Mouse (Mus musculus) thymus, adult 18-20 months (tissue): ENCODE measurements around the gene Itgbl1.
"Not testable (repeated sequence)": the region's sequence is repeated elsewhere in the genome, so short reads cannot be mapped to it uniquely, and the experiment has no call there.

ENCODE experiments used
- DNase-seq, 2 experiments: peaks; one replicate each; pipeline ENCODE4 v3.0.0; 2022; ENCODE audit warnings: mixed read lengths in 2 of 2

Itgbl1 gene

GRCm38 (mm10) chr14:123659921-123660385 lies at the start of gene Itgbl1:
Gene Itgbl1 (plus strand): TSS chr14:123659971.
- DNase-seq: no peak

DNA sequence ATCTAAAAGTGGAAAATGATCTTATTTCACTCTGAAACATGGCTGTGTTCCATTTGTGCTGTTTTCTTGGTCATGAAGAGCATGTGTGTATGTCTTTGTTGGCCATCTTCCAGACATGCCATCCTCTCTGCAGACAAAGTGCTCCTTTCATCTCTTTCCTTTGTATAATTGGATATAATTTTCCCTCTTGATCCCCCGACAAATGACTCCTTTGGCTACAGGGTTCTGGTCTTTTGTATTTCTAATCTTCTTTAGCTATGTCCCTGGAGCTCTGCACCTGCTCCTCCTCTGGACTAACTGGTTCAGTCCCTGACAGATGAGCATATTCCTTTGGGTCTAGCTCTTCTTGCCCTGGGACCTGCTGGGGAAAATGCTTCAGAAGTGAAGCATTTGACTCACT lies 36.8 kb upstream of the Itgbl1 start:
- DNase-seq: no peak

GRCm38 (mm10) chr14:123626501-123627179 lies 33.1 kb upstream of the Itgbl1 start, which contains the start of gene Nalcn:
Gene Nalcn (minus strand): TSS chr14:123627144.
- no peak for DNase-seq

DNA sequence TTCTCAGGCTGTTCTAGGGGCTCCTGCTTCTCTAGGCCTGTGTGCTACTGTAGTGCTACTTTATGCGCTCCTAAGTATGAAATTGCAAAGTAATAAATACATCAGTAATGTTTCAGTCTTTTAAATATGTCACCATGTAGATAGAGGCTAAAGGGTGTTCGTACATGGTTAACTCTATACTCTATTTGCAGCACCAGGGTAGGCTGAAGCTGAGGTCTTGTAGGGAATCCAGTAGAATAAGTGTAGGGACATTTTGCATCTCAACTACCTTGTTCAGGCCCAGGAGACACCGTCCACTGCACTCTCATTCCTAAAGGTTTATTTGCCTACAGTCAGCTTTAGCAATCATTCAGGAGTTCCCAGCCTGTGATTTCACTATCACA lies 32.6 kb upstream of the Itgbl1 start:
- DNase-seq: no peak

GRCm38 (mm10) chr14:123661091-123661491 lies 1.3 kb downstream of the Itgbl1 start:
- no peak for DNase-seq

DNA sequence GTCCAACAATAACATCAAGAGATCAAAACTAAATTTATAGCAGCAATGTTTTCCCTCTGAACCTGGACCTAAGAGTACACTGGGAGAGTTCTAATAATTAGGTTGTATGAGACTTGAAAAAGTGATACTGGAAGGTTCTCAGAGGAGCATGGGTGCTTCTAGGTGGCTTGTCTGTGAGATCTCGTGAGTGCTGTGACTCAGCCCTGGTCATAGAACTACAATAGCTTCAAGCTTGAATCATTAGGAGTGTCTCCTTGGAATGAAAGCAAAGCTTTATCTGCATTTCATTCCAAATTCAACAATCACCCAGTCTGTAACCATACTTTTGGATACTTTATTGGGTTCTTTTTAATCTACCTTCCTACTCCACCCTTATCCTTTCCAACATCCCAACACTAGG lies 2.6 kb downstream of the Itgbl1 start:
- no peak for DNase-seq

- DNase-seq: no peak
Measured at GRCm38 (mm10) chr14:123663206-123663605, 3.4 kb downstream of the Itgbl1 start.

DNA sequence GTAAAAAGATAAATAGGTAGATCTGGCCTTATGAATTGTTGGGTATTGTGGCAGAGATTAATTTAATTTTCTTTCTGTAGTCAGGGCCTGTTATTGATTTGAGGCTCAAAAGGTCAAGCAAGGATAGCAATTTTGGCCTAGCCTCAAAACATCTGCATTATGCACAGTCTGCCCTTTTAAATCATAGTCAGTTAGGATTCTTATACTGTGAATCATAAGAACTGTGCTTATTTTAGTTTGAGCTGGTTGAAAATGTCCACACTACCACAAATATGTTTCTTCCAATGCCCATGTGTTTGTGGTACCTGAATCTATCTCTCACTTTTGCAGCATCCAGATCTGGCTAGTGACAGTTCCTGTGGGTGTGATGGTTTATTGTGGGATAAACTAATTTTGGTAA lies 4.7 kb downstream of the Itgbl1 start:
- DNase-seq: no peak

- DNase-seq: not testable (repeated sequence)
Measured at GRCm38 (mm10) chr14:123671076-123671475, 11.3 kb downstream of the Itgbl1 start.

- DNase-seq: no peak
Measured at GRCm38 (mm10) chr14:123678091-123678490, 18.3 kb downstream of the Itgbl1 start.

GRCm38 (mm10) chr14:123714751-123715150 lies 55.0 kb downstream of the Itgbl1 start:
- no peak for DNase-seq

DNA sequence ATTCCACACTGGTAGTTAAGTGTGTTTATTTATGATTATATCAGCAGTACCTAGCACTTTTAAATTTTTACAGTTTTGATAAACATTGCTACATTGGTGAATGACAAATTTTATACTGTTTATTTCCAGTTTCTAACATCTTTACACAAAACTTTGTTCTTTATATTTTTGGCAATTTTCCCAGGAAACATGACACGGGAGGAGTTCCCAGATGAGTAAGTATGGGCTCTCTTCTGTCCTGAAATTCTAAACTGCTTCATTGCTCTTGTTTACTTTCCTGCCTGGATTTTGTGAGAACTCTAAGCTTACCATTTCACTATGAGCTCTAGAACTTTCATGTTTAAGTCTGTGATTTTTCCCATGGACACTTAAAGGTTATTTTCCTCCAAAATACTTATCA lies 82.3 kb downstream of the Itgbl1 start:
- no peak for DNase-seq

GRCm38 (mm10) chr14:123751017-123751416 lies 91.2 kb downstream of the Itgbl1 start:
- no peak for DNase-seq

DNA sequence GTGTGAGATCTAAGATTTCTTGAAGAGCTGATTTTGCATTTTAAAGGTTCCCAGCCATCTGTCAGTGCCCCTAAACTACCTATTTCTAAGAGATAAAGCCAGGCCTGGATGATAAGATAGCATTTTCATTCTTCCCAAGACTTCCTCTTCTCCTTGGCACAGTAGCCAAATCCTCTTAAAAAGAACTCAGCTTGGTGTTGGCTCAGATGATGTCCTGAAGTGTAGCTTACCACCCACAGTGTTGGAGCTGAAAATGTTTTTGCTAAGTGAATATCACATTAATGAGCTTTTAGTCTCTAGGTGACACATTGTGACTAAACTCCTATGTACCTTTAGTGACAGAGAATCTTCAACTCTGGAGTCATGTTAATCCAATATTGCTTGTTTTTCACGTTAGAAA lies 99.8 kb downstream of the Itgbl1 start:
- no peak for DNase-seq

GRCm38 (mm10) chr14:123760079-123760478 lies 100.3 kb downstream of the Itgbl1 start:
- DNase-seq: no peak

DNA sequence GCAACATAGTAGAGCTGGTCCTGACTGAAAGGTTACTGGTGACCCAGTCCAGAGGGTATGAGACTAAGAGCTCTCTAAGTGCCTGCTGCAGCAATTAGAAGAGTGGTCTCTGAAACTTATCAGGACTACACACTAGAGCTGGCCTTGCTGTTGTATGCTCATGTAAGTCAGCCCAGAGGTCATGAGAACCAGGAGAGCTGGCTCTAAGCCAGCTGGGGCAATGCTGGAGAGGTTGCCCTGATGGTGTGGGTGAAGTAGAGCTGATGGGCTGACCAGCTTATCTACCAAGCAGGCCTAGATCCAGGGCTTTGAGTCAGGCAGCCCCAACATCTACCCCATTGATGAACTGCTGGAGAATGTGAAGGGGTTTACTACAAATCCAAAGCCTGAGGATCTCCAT lies 142.0 kb downstream of the Itgbl1 start:
- DNase-seq: no peak

DNA sequence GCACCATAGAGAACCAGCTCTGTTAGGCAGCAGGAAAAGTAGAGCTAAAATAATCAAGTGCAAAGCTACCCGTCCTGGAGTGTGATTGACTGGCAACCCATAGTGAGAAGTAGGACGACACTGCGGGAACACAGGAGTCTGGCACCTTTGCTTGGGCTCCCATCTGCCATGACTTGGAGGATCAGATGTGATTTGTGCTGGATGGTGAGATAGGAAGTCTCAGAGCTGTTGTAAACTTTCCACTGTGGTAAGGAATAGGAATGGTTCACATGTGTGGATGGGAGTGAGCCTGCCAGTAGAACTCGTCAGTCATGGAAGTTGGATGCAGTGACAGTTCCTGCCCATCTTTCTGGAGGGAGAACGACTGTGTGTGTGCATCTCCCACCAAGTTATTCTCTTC lies 177.9 kb downstream of the Itgbl1 start:
- DNase-seq: no peak

DNA sequence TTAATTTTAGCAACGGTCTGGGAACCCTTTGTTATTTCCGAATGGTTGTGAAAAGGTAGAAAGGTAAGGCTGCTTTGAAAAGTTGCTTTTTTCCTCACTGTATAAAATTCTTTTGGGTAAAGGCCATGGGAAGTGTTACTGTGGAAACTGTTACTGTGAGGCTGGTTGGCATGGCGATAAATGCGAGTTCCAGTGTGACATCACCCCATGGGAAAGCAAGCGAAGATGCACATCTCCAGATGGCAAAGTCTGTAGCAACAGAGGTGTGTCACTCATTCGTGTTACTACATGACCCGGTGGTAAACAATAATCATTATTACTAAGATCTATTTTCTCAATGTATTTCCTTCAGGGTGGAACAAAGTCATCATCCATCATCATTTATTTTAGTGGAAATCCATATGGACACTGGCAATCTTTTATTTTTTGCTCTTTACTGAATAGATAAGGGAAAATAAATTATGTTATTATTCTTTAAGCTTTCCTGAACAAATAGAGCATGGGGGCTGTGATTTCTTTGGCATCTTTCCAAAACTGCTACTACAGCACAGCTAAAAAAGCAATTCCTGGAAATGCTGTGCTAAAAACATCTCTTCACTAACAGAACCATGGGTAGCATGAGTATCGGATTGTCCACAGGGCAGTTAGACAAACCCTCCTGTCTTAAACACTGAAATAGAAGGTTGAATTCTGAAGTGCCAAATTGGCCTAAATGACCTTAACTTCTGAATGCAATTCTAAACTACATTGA lies 184.1 kb downstream of the Itgbl1 start:
- DNase-seq: no peak

- DNase-seq: no peak
Measured at GRCm38 (mm10) chr14:123864531-123864930, 204.8 kb downstream of the Itgbl1 start.

DNA sequence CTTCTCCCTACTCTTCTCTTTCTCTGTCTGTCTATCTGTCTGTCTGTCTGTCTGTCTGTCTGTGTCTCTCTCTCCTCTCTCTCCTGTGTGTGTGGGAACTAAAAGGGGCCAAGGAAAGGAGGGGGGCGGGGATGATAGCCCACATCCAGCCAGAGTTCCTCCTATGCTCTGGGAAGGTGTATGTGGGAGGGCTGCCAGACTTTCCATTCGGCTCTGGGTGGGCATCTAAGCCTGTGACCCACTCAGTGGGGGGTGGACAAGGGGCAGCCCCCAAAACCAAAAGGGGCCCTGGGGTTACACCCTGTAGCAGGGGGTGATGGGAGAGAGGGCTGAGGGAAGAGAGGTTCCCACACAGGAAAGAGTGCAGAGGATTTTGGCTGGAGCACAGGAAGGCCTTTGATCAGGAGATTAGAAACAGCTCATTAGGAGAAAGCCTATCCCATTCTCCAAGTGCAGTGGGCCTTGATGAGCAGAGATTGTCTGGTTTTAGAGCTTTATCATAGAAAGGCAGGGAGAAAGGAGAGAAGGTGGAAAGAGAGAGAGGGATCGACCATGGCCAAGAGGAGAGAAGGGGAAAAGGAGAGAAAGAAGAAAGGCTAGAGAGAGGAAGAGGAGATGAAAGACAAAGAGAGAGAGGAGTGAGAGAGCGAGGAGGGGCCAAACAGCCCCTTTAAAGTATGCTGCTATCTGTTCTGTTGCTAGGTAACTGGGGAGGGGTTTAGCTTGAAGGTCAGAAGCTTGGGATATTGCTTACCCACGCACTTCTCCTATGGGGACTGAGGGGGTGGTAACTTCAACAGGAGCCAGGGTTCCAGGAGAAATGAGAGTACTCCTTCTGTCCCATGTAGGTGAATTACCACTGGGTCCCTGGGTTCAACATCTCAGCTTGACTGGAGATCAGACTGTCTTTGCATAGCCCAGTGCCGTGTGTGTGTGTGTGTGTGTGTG lies 206.3 kb downstream of the Itgbl1 start:
- DNase-seq: no peak

GRCm38 (mm10) chr14:123927903-123928302 lies 268.1 kb downstream of the Itgbl1 start:
- DNase-seq: no peak

- DNase-seq: no peak
Measured at GRCm38 (mm10) chr14:123966531-123966930, 306.8 kb downstream of the Itgbl1 start.

- DNase-seq: no peak
Measured at GRCm38 (mm10) chr14:123967996-123968395, 308.2 kb downstream of the Itgbl1 start.
